Mouse (Mus musculus): ENCODE measurements around the gene Afap1.
A peak's percentile ranks its signal among the peaks of the same experiment; 100 is the strongest.

Gene Afap1

GRCm38 (mm10) chr5:35893093-35893804 lies at the start of gene Afap1:
Gene Afap1, plus strand, starts transcription at chr5:35893319.
- ATAC-seq (ENCODE audit: low TSS enrichment): peak; percentile 93

GRCm38 (mm10) chr5:35851485-35851884 lies 41.6 kb upstream of the Afap1 start:
- ATAC-seq (ENCODE audit: low TSS enrichment): no peak

GRCm38 (mm10) chr5:35853463-35853862 lies 39.7 kb upstream of the Afap1 start:
- ATAC-seq (ENCODE audit: low TSS enrichment): no peak

- ATAC-seq (ENCODE audit: low TSS enrichment): 0 out of 2 replicates have a peak, but pooled peaks have one; percentile 23
Observed at GRCm38 (mm10) chr5:35856245-35856644, 36.9 kb upstream of the Afap1 start.

- ATAC-seq (ENCODE audit: low TSS enrichment): peak; percentile 48; the same call in 1 of the 2 replicates
Observed at GRCm38 (mm10) chr5:35858069-35858468, 35.0 kb upstream of the Afap1 start.

- no peak for ATAC-seq (ENCODE audit: low TSS enrichment)
Observed at GRCm38 (mm10) chr5:35861456-35861855, 31.7 kb upstream of the Afap1 start.

- ATAC-seq (ENCODE audit: low TSS enrichment): peak; percentile 7; the same call in 1 of the 2 replicates
Observed at GRCm38 (mm10) chr5:35869973-35870372, 23.1 kb upstream of the Afap1 start.

- ATAC-seq (ENCODE audit: low TSS enrichment): peak; percentile 91
Observed at GRCm38 (mm10) chr5:35870408-35871012, 22.6 kb upstream of the Afap1 start.

- no peak for ATAC-seq (ENCODE audit: low TSS enrichment)
Observed at GRCm38 (mm10) chr5:35873382-35873781, 19.7 kb upstream of the Afap1 start.

- ATAC-seq (ENCODE audit: low TSS enrichment): no peak
Observed at GRCm38 (mm10) chr5:35876236-35876635, 16.9 kb upstream of the Afap1 start.

GRCm38 (mm10) chr5:35879199-35879598 lies 13.9 kb upstream of the Afap1 start:
- peak; percentile 91 for ATAC-seq (ENCODE audit: low TSS enrichment)

- ATAC-seq (ENCODE audit: low TSS enrichment): no peak
Observed at GRCm38 (mm10) chr5:35882391-35882790, 10.7 kb upstream of the Afap1 start.

GRCm38 (mm10) chr5:35884262-35884661 lies 8.9 kb upstream of the Afap1 start:
- ATAC-seq (ENCODE audit: low TSS enrichment): no peak

GRCm38 (mm10) chr5:35884689-35885088 lies 8.4 kb upstream of the Afap1 start:
- no peak for ATAC-seq (ENCODE audit: low TSS enrichment)

GRCm38 (mm10) chr5:35888959-35889358 lies 4.2 kb upstream of the Afap1 start:
- ATAC-seq (ENCODE audit: low TSS enrichment): no peak

- ATAC-seq (ENCODE audit: low TSS enrichment): no peak
Observed at GRCm38 (mm10) chr5:35889641-35890040, 3.5 kb upstream of the Afap1 start.

- ATAC-seq (ENCODE audit: low TSS enrichment): no peak
Observed at GRCm38 (mm10) chr5:35890985-35891730, 2.0 kb upstream of the Afap1 start.

GRCm38 (mm10) chr5:35892363-35892762 lies 756 bp upstream of the Afap1 start:
- ATAC-seq (ENCODE audit: low TSS enrichment): no peak

GRCm38 (mm10) chr5:35893805-35894260 lies 714 bp downstream of the Afap1 start:
- peak; percentile 24; the same call in 1 of the 2 replicates for ATAC-seq (ENCODE audit: low TSS enrichment)

- ATAC-seq (ENCODE audit: low TSS enrichment): no peak
Observed at GRCm38 (mm10) chr5:35894295-35895047, 1.4 kb downstream of the Afap1 start.

- no peak for ATAC-seq (ENCODE audit: low TSS enrichment)
Observed at GRCm38 (mm10) chr5:35895926-35896325, 2.8 kb downstream of the Afap1 start.

GRCm38 (mm10) chr5:35896556-35896955 lies 3.4 kb downstream of the Afap1 start:
- no peak for ATAC-seq (ENCODE audit: low TSS enrichment)
